Mouse (Mus musculus): ENCODE measurements around the gene Zfp180. TPM values are rescaled to one million over a fixed set of nuclear protein-coding genes. Genes with fewer than 3 reads are reported as not detected.

Gene Zfp180
- total RNA-seq, 4 experiments from 2014 or later = 48.8 to 63.0 (median 52.7) TPM

Other genes with a start within 250 kb of the Zfp180 start
- not detected for gene Vmn1r176, start 244.6 kb upstream of the Zfp180 start, total RNA-seq (2022)
- gene Vmn1r177, start 215.5 kb upstream of the Zfp180 start, total RNA-seq (2022) = not detected
- not detected for gene Vmn1r178, start 189.9 kb upstream of the Zfp180 start, total RNA-seq (2022)
- not detected for gene Vmn1r179, start 154.9 kb upstream of the Zfp180 start, total RNA-seq (2022)
- gene Vmn1r180, start 131.3 kb upstream of the Zfp180 start, total RNA-seq (2022) = not detected
- not detected for gene Vmn1r181, start 107.3 kb upstream of the Zfp180 start, total RNA-seq (2022)
- not detected for gene V1rd19, start 80.2 kb upstream of the Zfp180 start, total RNA-seq (2022)
- not detected for gene Vmn1r183, start 28.7 kb upstream of the Zfp180 start, total RNA-seq (2022)
- 10 to 100 TPM; 11.7 to 12.4 (median 12.1) TPM for gene Zfp112, start 30.4 kb downstream of the Zfp180 start, total RNA-seq (2022)
- 10 to 100 TPM; 19.7 to 23.1 (median 21.6) TPM for gene Zfp235, start 52.2 kb downstream of the Zfp180 start, total RNA-seq (2022)
- gene Zfp114, start 93.1 kb downstream of the Zfp180 start, total RNA-seq (2022) = 1 to 10 TPM; 2.7 to 4.8 (median 3.1) TPM
- gene Zfp111, start 129.5 kb downstream of the Zfp180 start, total RNA-seq (2022) = 10 to 100 TPM; 11.5 to 15.4 (median 12.1) TPM
- 10 to 100 TPM in 3 of 4 experiments, 1 to 10 TPM in 1; 9.5 to 11.8 (median 10.5) TPM for gene Zfp109, start 155.6 kb downstream of the Zfp180 start, total RNA-seq (2022)
- 1 to 10 TPM; 7.7 to 9.9 (median 9.0) TPM for gene Zfp108, start 172.9 kb downstream of the Zfp180 start, total RNA-seq (2022)
- 10 to 100 TPM; 12.3 to 15.8 (median 13.6) TPM for gene Zfp93, start 188.5 kb downstream of the Zfp180 start, total RNA-seq (2022)
- gene Zfp61, start 219.3 kb downstream of the Zfp180 start, total RNA-seq (2022) = 10 to 100 TPM; 19.0 to 24.4 (median 21.5) TPM
- gene Zfp94, start 234.7 kb downstream of the Zfp180 start, total RNA-seq (2022) = 10 to 100 TPM; 14.2 to 16.4 (median 15.7) TPM